Mouse (Mus musculus) cerebellum, adult 2 months (tissue): ENCODE data around the gene Pygb. TPM values are rescaled to one million over a fixed set of nuclear protein-coding genes. Genes with fewer than 3 reads are reported as not detected.

Experiments used
- DNase-seq, 2 experiments: peaks; one replicate each; pipeline ENCODE4 v3.0.0; 2021
- H3K27ac ChIP-seq: fragments of 200-500 bp; 2 replicates; pipeline ENCODE4 v1.5.1; 2012; ENCODE audit warnings: low read length, control low read depth, inconsistent platforms; ENCODE audit not compliant: insufficient read depth
- H3K27me3 ChIP-seq: fragments of 200-500 bp; 2 replicates; pipeline ENCODE4 v1.6.1; 2012; ENCODE audit warnings: inconsistent platforms, mild to moderate bottlenecking, low read length, moderate library complexity; ENCODE audit not compliant: control insufficient read depth, insufficient read depth
- H3K4me1 ChIP-seq: fragments of 200-500 bp; 2 replicates; pipeline ENCODE4 v1.6.1; 2011; ENCODE audit warnings: low read length; ENCODE audit not compliant: control insufficient read depth, insufficient read depth
- H3K4me3 ChIP-seq: fragments of 200-500 bp; replicated peaks from 2 replicates; pipeline ENCODE3; 2011; ENCODE audit warnings: mild to moderate bottlenecking, low read depth, low read length, control low read depth; ENCODE audit not compliant: insufficient read depth
- CTCF ChIP-seq: fragments of 200-500 bp; IDR thresholded peaks from 2 replicates; pipeline ENCODE4 v1.5.1; 2011; ENCODE audit warnings: low read depth, mild to moderate bottlenecking, control low read depth, low read length, moderate library complexity, borderline replicate concordance; ENCODE audit not compliant: insufficient read depth
- POLR2A ChIP-seq: fragments of 200-500 bp; IDR thresholded peaks from 2 replicates; pipeline ENCODE4 v1.6.1; 2011; ENCODE audit warnings: low read length, control low read depth, borderline replicate concordance; ENCODE audit not compliant: insufficient read depth
- WGBS: fragments of 180-500 bp; shearing (Covaris S2); methylation state at CpG from one replicate; pipeline ENCODE4 v1.1.7; 2018; 5-methylcytosine and 5-hydroxymethylcytosine counted together
- polyA plus RNA-seq: library from polyadenylated mRNA; depleted of rRNA; stranded (reverse); fragments of >200 nt; gene quantifications from 2 replicates; pipeline ENCODE4 v1.2.3, GENCODE M21; 2012

Gene Pygb
- polyA plus RNA-seq, 1 experiment, result 144 TPM

DNA sequence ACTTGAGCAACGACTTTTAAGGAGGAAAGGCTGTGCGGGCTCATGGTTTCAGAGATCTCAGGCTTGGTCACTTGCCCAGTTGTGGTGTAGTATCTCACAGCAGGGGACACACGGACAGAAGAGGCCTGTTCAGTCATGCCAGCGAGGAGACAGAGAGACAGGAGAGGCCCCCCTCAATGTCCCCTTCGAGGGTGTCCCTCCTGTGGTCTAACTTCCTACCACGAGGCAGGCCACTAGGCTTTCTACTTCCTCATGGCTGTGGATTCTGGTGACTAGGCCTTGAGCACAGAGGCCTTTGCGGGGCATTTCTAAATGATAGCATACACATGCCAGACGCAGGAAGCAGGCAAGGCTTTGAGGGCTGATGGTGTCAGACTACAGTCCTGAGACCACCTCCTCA is 36.5 kb downstream of the Pygb start:
- no peak overlapping the region for H3K4me3 ChIP-seq
- no peaks in the 10 kb centered on the region for H3K4me1 ChIP-seq
- no peaks in the 10 kb centered on the region for H3K27me3 ChIP-seq
- no peak overlapping the region for H3K27ac ChIP-seq
- DNase-seq, result no peak
- TF ChIP-seq POLR2A (no peak), CTCF (no peak)
- WGBS, result 40% methylated on average over 8 of the region's 8 CpGs

DNA sequence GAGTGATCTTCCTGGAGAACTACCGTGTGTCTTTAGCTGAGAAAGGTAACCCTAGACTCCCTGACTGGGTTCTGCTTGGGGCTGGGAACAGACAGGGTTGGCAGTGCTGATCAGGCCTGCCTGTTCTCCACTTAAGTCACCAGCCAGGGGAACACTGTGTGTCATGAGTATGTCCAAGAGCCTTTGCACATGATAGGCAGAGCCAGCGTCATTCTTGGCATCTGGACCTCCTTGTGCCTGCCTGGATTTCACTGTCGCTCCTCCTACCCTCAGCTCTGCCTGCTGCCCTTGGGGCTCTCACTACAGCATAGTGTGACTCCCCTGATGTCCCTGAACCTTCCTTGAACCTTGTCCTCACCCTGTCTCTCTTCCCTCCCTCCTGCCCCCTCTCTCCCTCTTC is 39.9 kb downstream of the Pygb start:
- H3K27ac ChIP-seq, result no peak overlapping the region
- no peak overlapping the region for H3K4me3 ChIP-seq
- no peak for DNase-seq
- 78% methylated on average over 3 of the region's 3 CpGs for WGBS
- H3K4me1 ChIP-seq, result peaks cover 8% of the 10 kb centered on the region
- no peaks in the 10 kb centered on the region for H3K27me3 ChIP-seq
- no peak for TF ChIP-seq POLR2A
- no peak for TF ChIP-seq CTCF

DNA sequence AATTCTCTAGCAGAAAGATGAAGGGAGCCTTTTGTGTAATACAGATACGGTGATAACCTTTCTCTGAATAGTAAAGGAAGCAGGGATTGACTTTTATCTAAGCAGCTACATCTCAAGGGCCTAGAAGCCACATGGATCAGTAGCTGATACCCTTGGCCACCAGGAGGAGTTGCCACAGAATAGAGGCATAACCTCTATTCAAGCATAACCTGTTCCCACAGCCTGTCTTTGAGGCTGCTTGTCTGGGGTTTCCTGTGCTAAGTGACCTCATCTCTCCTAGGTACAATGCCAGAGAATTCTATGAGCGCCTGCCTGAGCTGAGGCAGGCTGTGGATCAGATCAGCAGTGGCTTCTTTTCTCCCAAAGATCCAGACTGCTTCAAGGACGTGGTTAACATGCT is 41.6 kb downstream of the Pygb start:
- TF ChIP-seq POLR2A, result no peak
- no peak for TF ChIP-seq CTCF
- Histone ChIP-seq H3K4me1 (peaks cover 14% of the 10 kb centered on the region), H3K27me3 (no peaks in the 10 kb centered on the region), H3K27ac (no peak overlapping the region), H3K4me3 (no peak overlapping the region)
- DNase-seq, result no peak
- 89% methylated on average over 3 of the region's 3 CpGs for WGBS

DNA sequence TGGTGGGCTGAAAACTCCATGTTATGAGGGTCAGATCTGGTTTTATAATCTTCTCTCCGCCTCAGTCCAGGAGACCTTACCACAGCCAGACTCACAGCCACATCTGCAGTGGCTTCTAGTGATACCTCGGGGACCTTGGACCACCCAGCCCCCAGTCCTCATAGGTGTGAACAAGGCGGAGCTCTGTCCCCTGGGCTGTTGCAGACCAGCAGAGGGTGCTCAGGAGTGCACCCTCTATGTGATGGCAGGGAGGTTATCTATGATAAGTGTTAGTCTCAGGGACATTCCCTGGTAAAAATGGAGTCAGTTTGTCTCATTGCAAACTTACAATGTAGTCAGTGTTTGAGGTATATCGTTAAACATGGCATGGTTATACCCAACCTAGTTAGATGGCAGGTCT is 42.1 kb downstream of the Pygb start:
- 88% methylated on average over 4 of the region's 4 CpGs for WGBS
- no peaks in the 10 kb centered on the region for H3K27me3 ChIP-seq
- no peak overlapping the region for H3K27ac ChIP-seq
- no peak overlapping the region for H3K4me3 ChIP-seq
- no peak for DNase-seq
- TF ChIP-seq CTCF (no peak), POLR2A (no peak)
- peaks cover 14% of the 10 kb centered on the region for H3K4me1 ChIP-seq

DNA sequence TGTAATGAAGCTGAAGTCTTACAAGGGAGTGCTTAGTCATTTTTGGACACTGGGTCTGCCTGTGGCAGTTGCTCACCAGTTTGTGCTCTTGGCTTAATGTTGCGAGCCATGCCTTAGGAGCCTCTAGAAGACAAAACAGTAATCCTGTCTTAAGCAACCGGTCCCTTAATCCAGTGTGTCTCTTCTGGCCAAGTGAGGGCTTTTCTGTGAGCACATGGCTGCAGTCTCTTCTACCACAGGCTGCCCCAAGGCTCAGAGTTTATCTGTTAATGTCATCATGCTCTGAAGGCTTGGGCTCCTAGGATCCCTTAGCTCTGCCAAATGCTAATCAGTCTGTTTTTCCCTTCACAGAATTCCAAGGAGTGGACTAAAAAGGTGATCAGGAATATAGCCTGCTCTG is 43.5 kb downstream of the Pygb start:
- Histone ChIP-seq H3K27me3 (no peaks in the 10 kb centered on the region), H3K4me3 (no peak overlapping the region), H3K4me1 (peaks cover 14% of the 10 kb centered on the region), H3K27ac (no peak overlapping the region)
- TF ChIP-seq POLR2A (no peak), CTCF (no peak)
- DNase-seq, result no peak
- 83% methylated on average over 2 of the region's 2 CpGs for WGBS

DNA sequence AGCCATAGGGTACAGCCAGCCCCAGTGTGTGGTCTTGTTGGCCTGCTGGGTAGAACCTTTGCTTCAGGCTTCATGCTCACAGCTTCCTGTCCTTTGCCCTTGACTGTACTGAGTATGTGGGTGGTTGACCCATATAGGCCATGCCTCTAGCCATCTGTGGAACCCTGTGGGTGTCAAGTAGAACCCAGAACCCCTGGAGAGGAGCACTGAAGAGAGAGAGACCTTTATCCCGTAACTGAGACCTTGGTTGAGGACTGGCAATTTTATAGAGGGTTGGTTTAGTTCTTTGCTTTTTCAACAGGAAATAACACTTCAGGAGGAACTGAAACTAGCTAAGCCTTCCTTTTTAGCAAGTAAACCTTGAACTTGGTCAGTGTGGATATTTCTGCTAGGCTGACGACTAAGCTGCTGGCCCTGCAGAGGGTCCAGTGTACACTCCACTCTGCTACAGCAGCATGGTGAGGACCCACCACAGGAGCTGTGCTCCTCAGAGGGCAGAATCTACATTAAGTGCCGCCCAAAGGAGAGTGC is 44.4 kb downstream of the Pygb start:
- Histone ChIP-seq H3K27ac (no peak overlapping the region), H3K27me3 (no peaks in the 10 kb centered on the region), H3K4me1 (peaks cover 14% of the 10 kb centered on the region), H3K4me3 (no peak overlapping the region)
- WGBS, result 72% methylated on average over 3 of the region's 3 CpGs
- DNase-seq, result no peak
- TF ChIP-seq POLR2A, result no peak

DNA sequence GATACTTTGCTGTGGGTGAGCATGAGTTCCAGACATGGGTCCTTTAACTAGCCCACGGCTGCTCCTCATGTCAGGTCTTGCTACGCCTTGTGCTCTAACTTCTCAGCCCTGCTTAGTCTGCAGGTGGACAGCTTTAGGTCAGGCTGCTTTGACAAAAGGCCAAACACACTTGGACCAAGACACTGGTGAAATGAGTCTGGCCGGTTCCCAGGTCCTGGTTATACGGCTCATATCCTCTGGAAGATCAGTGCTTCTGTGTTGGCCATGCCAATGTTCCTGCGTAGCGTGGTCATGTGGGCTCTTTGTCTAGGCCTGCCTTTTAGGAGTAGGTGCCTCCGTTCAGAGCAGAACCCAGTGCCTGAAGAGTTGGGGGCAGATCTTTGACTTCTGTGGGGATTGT is 45.5 kb downstream of the Pygb start:
- no peak for TF ChIP-seq CTCF
- no peak for TF ChIP-seq POLR2A
- WGBS, result 15% methylated on average over 7 of the region's 7 CpGs
- Histone ChIP-seq H3K4me1 (peaks cover 14% of the 10 kb centered on the region), H3K27ac (no peak overlapping the region), H3K27me3 (no peaks in the 10 kb centered on the region), H3K4me3 (no peak overlapping the region)
- DNase-seq, result peak; percentile 68 to 82

DNA sequence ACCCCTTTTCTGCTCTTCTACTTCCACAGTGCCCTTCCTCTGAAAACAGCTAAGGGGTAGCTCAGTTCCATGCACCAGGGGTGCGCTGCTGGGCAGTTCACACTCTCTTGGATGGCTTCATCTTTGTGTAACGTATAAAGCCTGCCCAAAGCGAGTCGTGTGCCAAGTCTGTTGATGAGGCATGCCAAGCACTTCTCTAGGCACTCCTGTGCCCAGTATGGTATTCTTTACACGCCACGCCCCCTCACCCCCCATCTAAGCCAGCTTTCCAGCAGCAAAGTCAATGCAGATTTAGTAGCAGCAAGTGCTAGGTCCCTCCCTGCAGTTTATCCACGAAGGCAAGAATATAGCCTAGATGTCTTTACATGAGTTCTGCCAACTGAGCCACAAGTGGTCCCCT is 48.1 kb downstream of the Pygb start:
- no peak overlapping the region for H3K27ac ChIP-seq
- 45% methylated on average over 7 of the region's 7 CpGs for WGBS

More for the DNA sequence above, 48.1 kb downstream of the Pygb start:
- DNase-seq, result no peak
- Histone ChIP-seq H3K4me1 (peaks cover 14% of the 10 kb centered on the region), H3K4me3 (no peak overlapping the region), H3K27me3 (no peaks in the 10 kb centered on the region)
- TF ChIP-seq POLR2A, result no peak
- TF ChIP-seq CTCF, result no peak
